Mouse (Mus musculus): ENCODE measurements at regions not wholly inside any gene's neighbourhood (a gene's known extent, or its start where the extent isn't known, plus 50 kb on each side); places are given as distances from the start of the nearest gene placed in this dataset.

GRCm38 (mm10) chr1:61143754-61144066 lies 166.0 kb downstream of the Icos start:
- TF ChIP-seq CTCF (IDR thresholded peaks at IDR 0.05; ENCODE audit: low read depth) = no peak
- TF ChIP-seq EP300 (IDR thresholded peaks at IDR 0.05; ENCODE audit: low read depth) = no peak
